Mouse (Mus musculus) limb, embryonic 11.5 days (tissue): ENCODE measurements around the gene Zfy2. TPM values are rescaled to one million over a fixed set of nuclear protein-coding genes. Genes with fewer than 3 reads are reported as not detected.

Source experiments
- ATAC-seq: fragments of 200-750 bp; cut with Nextera tagmentation; 2 replicates; pipeline ENCODE4 v1.8.0; 2017; ENCODE audit warnings: low read depth; ENCODE audit not compliant: insufficient number of reproducible peaks, low FRiP score, low TSS enrichment
- DNase-seq: peaks from one replicate; pipeline ENCODE4 v3.0.0-alpha.2; 2015; ENCODE audit warnings: low spot score
- H3K27ac ChIP-seq: fragments of 300-500 bp; sonication (generic); replicated peaks from 2 replicates; pipeline ENCODE4 v1.5.1; 2014; ENCODE audit warnings: low read depth, mild to moderate bottlenecking, low read length
- H3K27me3 ChIP-seq: fragments of 300-500 bp; sonication (generic); 2 replicates; pipeline ENCODE4 v1.6.1; 2014; ENCODE audit warnings: mild to moderate bottlenecking, low read length, mixed read lengths; ENCODE audit not compliant: control insufficient read depth, insufficient read depth
- H3K36me3 ChIP-seq: fragments of 300-500 bp; sonication (generic); 2 replicates; pipeline ENCODE4 v1.6.1; 2014; ENCODE audit warnings: mild to moderate bottlenecking, low read length, moderate library complexity, mixed read lengths; ENCODE audit not compliant: control insufficient read depth, insufficient read depth
- H3K4me1 ChIP-seq: fragments of 300-500 bp; sonication (generic); 2 replicates; pipeline ENCODE4 v1.6.1; 2014; ENCODE audit warnings: low read length, mixed read lengths; ENCODE audit not compliant: control insufficient read depth, insufficient read depth
- H3K4me2 ChIP-seq: fragments of 300-500 bp; sonication (generic); 2 replicates; pipeline ENCODE4 v1.6.1; 2014; ENCODE audit warnings: low read depth, mild to moderate bottlenecking, moderate library complexity; ENCODE audit not compliant: severe bottlenecking
- H3K4me3 ChIP-seq: fragments of 300-500 bp; sonication (generic); 2 replicates; pipeline ENCODE4 v1.5.1; 2014; ENCODE audit warnings: low read depth, low read length
- H3K9ac ChIP-seq: fragments of 300-500 bp; sonication (generic); 2 replicates; pipeline ENCODE4 v1.6.1; 2014; ENCODE audit warnings: mild to moderate bottlenecking, low read length
- H3K9me3 ChIP-seq: fragments of 300-500 bp; sonication (generic); 2 replicates; pipeline ENCODE4 v1.6.1; 2016; ENCODE audit warnings: low read length; ENCODE audit not compliant: control insufficient read depth
- WGBS: fragments of 180-500 bp; shearing (Covaris S2); extraction: QIAGEN DNeasy Blood & Tissue Kit; methylation state at CpG from one replicate; pipeline ENCODE4 v1.1.7; 2014; 5-methylcytosine and 5-hydroxymethylcytosine counted together
- polyA plus RNA-seq: library from polyadenylated mRNA; unstranded; fragments of >200 nt; fragmentation: Nextera tagmentation; extraction: Ambion mirVana; gene quantifications from 2 replicates; pipeline ENCODE4 v1.2.1, GENCODE M21; 2014

Gene Zfy2
- not detected in 2 replicates for polyA plus RNA-seq

- no peaks in the 10 kb centered on the region for H3K4me1 ChIP-seq
- no peaks in the 10 kb centered on the region for H3K36me3 ChIP-seq
- H3K4me3 ChIP-seq: no peak within 1 kb of the TSS
- DNase-seq (no peak), ATAC-seq (no peak)
- 71% methylated on average over 1 of the region's 2 CpGs for WGBS
- no peak within 1 kb of the TSS for H3K27ac ChIP-seq
- no peaks in the 10 kb centered on the region for H3K9me3 ChIP-seq
- H3K9ac ChIP-seq: no peak within 1 kb of the TSS
- no peaks in the 10 kb centered on the region for H3K27me3 ChIP-seq
- H3K4me2 ChIP-seq: no peak within 1 kb of the TSS
Measured at GRCm38 (mm10) chrY:2170309-2170708, at the start of gene Zfy2. TSS of gene Zfy2 (minus strand) at chrY:2170409.
